Mouse (Mus musculus) E14TG2a.4 (cell line): ENCODE measurements around the gene Car11.

Source experiments
- H3K27me3 ChIP-seq: 2 replicates; pipeline ENCODE4 v1.6.1; 2014; ENCODE audit warnings: low read length, control low read depth; ENCODE audit not compliant: insufficient read depth
- H3K36me3 ChIP-seq: 2 replicates; pipeline ENCODE4 v1.6.1; 2014; ENCODE audit warnings: low read length, control low read depth; ENCODE audit not compliant: insufficient read depth
- H3K4me1 ChIP-seq: replicated peaks from 2 replicates; pipeline ENCODE4 v1.6.1; 2014; ENCODE audit warnings: low read depth, low read length, control low read depth
- H3K4me3 ChIP-seq: replicated peaks from 2 replicates; pipeline ENCODE4 v1.5.1; 2014; ENCODE audit warnings: mild to moderate bottlenecking, low read length
- H3K9me3 ChIP-seq: 2 replicates; pipeline ENCODE4 v1.6.1; 2014; ENCODE audit warnings: low read length, control low read depth
- CTCF ChIP-seq: conservative IDR thresholded peaks from 2 replicates; pipeline ENCODE4 v1.5.1; 2014; ENCODE audit warnings: low read length
- NANOG ChIP-seq: IDR thresholded peaks from 2 replicates; pipeline ENCODE4 v1.6.1; 2014; ENCODE audit warnings: borderline replicate concordance, low read length, mixed read lengths
- POU5F1 ChIP-seq: IDR thresholded peaks from 2 replicates; pipeline ENCODE4 v1.6.1; 2014; ENCODE audit warnings: low read length, borderline replicate concordance

Gene Car11

GRCm38 (mm10) chr7:45716460-45716857, 16.8 kb downstream of the Car11 start:
- Histone ChIP-seq H3K36me3 (peaks cover 69% of the 10 kb centered on the region), H3K9me3 (no peaks in the 10 kb centered on the region)

GRCm38 (mm10) chr7:45716952-45717917, 17.6 kb downstream of the Car11 start:
- no peaks in the 10 kb centered on the region for H3K27me3 ChIP-seq
- H3K4me1 ChIP-seq: peaks cover 71% of the 10 kb centered on the region
- H3K4me3 ChIP-seq: peak overlapping the region; percentile 99
- no peaks in the 10 kb centered on the region for H3K9me3 ChIP-seq
- no peak for TF ChIP-seq POU5F1
- no peak for TF ChIP-seq CTCF
- TF ChIP-seq NANOG: no peak
- H3K36me3 ChIP-seq: peaks cover 69% of the 10 kb centered on the region

More at GRCm38 (mm10) chr7:45716460-45716857, 16.8 kb downstream of the Car11 start:
- no peaks in the 10 kb centered on the region for H3K27me3 ChIP-seq
- H3K4me1 ChIP-seq: peaks cover 71% of the 10 kb centered on the region
- no peak for TF ChIP-seq POU5F1
- no peak for TF ChIP-seq NANOG
- TF ChIP-seq CTCF: no peak
- H3K4me3 ChIP-seq: peak overlapping the region; percentile 85; the same call in 1 of the 2 replicates

- Histone ChIP-seq H3K4me3 (peak within 1 kb of the TSS; percentile 99), H3K9me3 (no peaks in the 10 kb centered on the region), H3K27me3 (no peaks in the 10 kb centered on the region), H3K36me3 (peaks cover 69% of the 10 kb centered on the region), H3K4me1 (peaks cover 71% of the 10 kb centered on the region)
- TF ChIP-seq NANOG: no peak
- TF ChIP-seq CTCF: no peak
- TF ChIP-seq POU5F1: no peak
Measured at GRCm38 (mm10) chr7:45717918-45718297, 18.3 kb downstream of the Car11 start, which contains the start of gene Sphk2. Sphk2 (minus strand) TSS chr7:45718002.

- peak overlapping the region; percentile 99 for H3K4me3 ChIP-seq
- TF ChIP-seq POU5F1: no peak
- no peak for TF ChIP-seq NANOG
- no peak for TF ChIP-seq CTCF
Measured at GRCm38 (mm10) chr7:45718331-45718730, 18.7 kb downstream of the Car11 start.

GRCm38 (mm10) chr7:45719180-45719579, 19.5 kb downstream of the Car11 start:
- H3K9me3 ChIP-seq: no peaks in the 10 kb centered on the region
- peaks cover 69% of the 10 kb centered on the region for H3K36me3 ChIP-seq
- peak overlapping the region; percentile 99 for H3K4me3 ChIP-seq
- TF ChIP-seq NANOG: no peak
- TF ChIP-seq POU5F1: no peak
- no peak for TF ChIP-seq CTCF
- H3K4me1 ChIP-seq: peaks cover 66% of the 10 kb centered on the region
- no peaks in the 10 kb centered on the region for H3K27me3 ChIP-seq

More at GRCm38 (mm10) chr7:45718331-45718730, 18.7 kb downstream of the Car11 start:
- no peaks in the 10 kb centered on the region for H3K27me3 ChIP-seq
- H3K4me1 ChIP-seq: peaks cover 68% of the 10 kb centered on the region
- peaks cover 69% of the 10 kb centered on the region for H3K36me3 ChIP-seq
- H3K9me3 ChIP-seq: no peaks in the 10 kb centered on the region

- Histone ChIP-seq H3K9me3 (no peaks in the 10 kb centered on the region), H3K4me1 (peaks cover 67% of the 10 kb centered on the region), H3K27me3 (no peaks in the 10 kb centered on the region), H3K36me3 (peaks cover 75% of the 10 kb centered on the region), H3K4me3 (peak overlapping the region; percentile 99)
- TF ChIP-seq POU5F1 (no peak), CTCF (no peak), NANOG (no peak)
Measured at GRCm38 (mm10) chr7:45719738-45720412, 20.2 kb downstream of the Car11 start.

GRCm38 (mm10) chr7:45720413-45721233, 21.0 kb downstream of the Car11 start, which contains the start of gene Fam83e:
Fam83e (plus strand) TSS chr7:45721212.
- Histone ChIP-seq H3K4me3 (peak within 1 kb of the TSS; percentile 99), H3K9me3 (no peaks in the 10 kb centered on the region), H3K27me3 (no peaks in the 10 kb centered on the region), H3K36me3 (peaks cover 82% of the 10 kb centered on the region), H3K4me1 (peaks cover 71% of the 10 kb centered on the region)
- no peak for TF ChIP-seq POU5F1
- peak; percentile 34; the same call in 1 of the 2 replicates for TF ChIP-seq CTCF

GRCm38 (mm10) chr7:45721234-45721571, 21.6 kb downstream of the Car11 start:
- TF ChIP-seq CTCF: no peak
- no peak for TF ChIP-seq NANOG
- no peak for TF ChIP-seq POU5F1
- Histone ChIP-seq H3K4me3 (peak overlapping the region; percentile 99), H3K9me3 (no peaks in the 10 kb centered on the region), H3K36me3 (peaks cover 85% of the 10 kb centered on the region), H3K4me1 (peaks cover 70% of the 10 kb centered on the region), H3K27me3 (no peaks in the 10 kb centered on the region)
